Mouse (Mus musculus) telencephalon, adult 2 months (tissue): ENCODE data around the gene Tas2r135.

Experiments used
- DNase-seq: peaks from one replicate; pipeline ENCODE4 v3.0.0-alpha.2; 2011; ENCODE audit warnings: low read depth, low spot score

Gene Tas2r135

GRCm38 (mm10) chr6:42405134-42405533, at the start of gene Tas2r135:
TSS of gene Tas2r135 (plus strand) at chr6:42405434.
- no peak for DNase-seq

- DNase-seq: no peak
These were observed 49.2 kb upstream of the Tas2r135 start for GRCm38 (mm10) chr6:42355794-42356600.

- no peak for DNase-seq
These were observed 48.3 kb upstream of the Tas2r135 start for GRCm38 (mm10) chr6:42356913-42357312.

- DNase-seq: no peak
These were observed 47.3 kb upstream of the Tas2r135 start for GRCm38 (mm10) chr6:42357901-42358300.

GRCm38 (mm10) chr6:42358901-42359300, 46.3 kb upstream of the Tas2r135 start:
- DNase-seq: no peak

- DNase-seq: no peak
These were observed 45.7 kb upstream of the Tas2r135 start for GRCm38 (mm10) chr6:42359364-42360147.

GRCm38 (mm10) chr6:42360231-42360840, 44.9 kb upstream of the Tas2r135 start:
- DNase-seq: no peak

GRCm38 (mm10) chr6:42361041-42361895, 44.0 kb upstream of the Tas2r135 start:
- no peak for DNase-seq

GRCm38 (mm10) chr6:42362074-42362473, 43.2 kb upstream of the Tas2r135 start:
- DNase-seq: no peak

GRCm38 (mm10) chr6:42362497-42362896, 42.7 kb upstream of the Tas2r135 start:
- no peak for DNase-seq

- no peak for DNase-seq
These were observed 42.3 kb upstream of the Tas2r135 start for GRCm38 (mm10) chr6:42362974-42363373.

GRCm38 (mm10) chr6:42364066-42364465, 41.2 kb upstream of the Tas2r135 start:
- DNase-seq: no peak

GRCm38 (mm10) chr6:42364607-42365006, 40.6 kb upstream of the Tas2r135 start:
- no peak for DNase-seq

GRCm38 (mm10) chr6:42365215-42365614, 40.0 kb upstream of the Tas2r135 start:
- DNase-seq: no peak

GRCm38 (mm10) chr6:42369870-42370269, 35.4 kb upstream of the Tas2r135 start:
- DNase-seq: no peak

- no peak for DNase-seq
These were observed 34.4 kb upstream of the Tas2r135 start for GRCm38 (mm10) chr6:42370630-42371363.

GRCm38 (mm10) chr6:42372001-42372400, 33.2 kb upstream of the Tas2r135 start:
- no peak for DNase-seq

- no peak for DNase-seq
These were observed 32.8 kb upstream of the Tas2r135 start for GRCm38 (mm10) chr6:42372421-42372815.

GRCm38 (mm10) chr6:42372816-42373547, 32.3 kb upstream of the Tas2r135 start, which contains the start of gene Epha1:
TSS of gene Epha1 (minus strand) at chr6:42373268.
- DNase-seq: no peak
